Mouse (Mus musculus): ENCODE measurements around the gene Gm49342.

DNA sequence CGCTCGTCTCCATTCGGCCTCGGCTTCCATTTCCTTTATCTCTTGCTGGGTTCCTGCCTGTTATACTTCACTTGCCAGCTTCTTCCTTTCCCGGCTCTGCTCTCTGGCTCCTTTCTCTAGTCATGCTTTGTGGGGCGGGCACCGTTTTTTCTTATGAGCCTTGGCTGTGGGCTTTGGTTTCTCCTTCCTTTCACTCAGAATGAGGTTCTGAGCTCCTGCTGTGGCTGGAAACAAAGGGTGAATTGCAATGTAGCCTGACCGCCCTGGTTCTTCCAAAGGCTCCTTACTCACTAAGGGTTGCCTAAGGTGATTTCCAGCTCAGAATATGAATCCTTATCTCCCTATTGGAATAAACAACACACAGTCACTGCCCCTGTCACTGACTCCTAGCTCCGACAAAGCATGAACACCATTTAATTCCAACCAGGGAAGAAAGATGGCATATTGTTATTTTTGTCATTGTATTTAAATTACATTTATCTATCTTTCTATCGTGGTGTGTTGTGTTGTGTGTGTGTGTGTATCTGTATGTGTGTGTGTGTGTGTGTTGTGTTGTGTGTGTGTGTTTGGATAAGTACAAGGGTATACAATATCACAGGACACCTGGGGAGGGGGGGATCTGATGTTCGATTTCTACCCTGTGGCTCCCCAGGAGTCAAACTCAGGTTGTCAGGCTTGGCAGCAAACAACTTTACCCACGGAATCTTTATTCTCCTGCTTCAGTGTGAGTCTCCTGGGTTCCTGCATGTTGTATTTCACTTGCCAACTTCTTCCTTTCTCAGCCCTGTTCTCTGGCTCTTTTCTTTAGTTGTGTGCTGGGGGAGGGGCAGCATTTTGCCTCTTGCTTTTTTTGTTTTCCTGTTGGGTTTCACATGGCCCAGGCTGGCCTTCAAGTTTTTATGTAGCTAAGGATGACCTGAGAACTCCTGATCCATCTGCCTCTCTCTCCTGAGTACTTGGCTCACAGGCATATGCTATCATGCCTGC, 25.5 kb downstream of the Gm49342 start:
- TF ChIP-seq CTCF (IDR thresholded peaks at IDR 0.05; ENCODE audit: low read depth) (no peak), EP300 (IDR thresholded peaks at IDR 0.05; ENCODE audit: low read depth) (no peak)
